Mouse (Mus musculus) liver, adult 2 months (tissue): ENCODE results near the gene Epb41l1. TPM values are rescaled to one million over a fixed set of nuclear protein-coding genes. Genes with fewer than 3 reads are reported as not detected.
A peak's percentile ranks its signal among the peaks of the same experiment; 100 is the strongest.

Experiments used
- DNase-seq: peaks from one replicate; pipeline ENCODE4 v3.0.0-alpha.2; 2011; ENCODE audit warnings: low read depth, low spot score; ENCODE audit errors: extremely low read depth
- H3K27ac ChIP-seq: fragments of 200-500 bp; replicated peaks from 2 replicates; pipeline ENCODE4 v1.5.1; 2012; ENCODE audit warnings: low read depth, mild to moderate bottlenecking, control low read depth, inconsistent platforms, low read length; ENCODE audit not compliant: insufficient read depth
- H3K27me3 ChIP-seq: fragments of 200-500 bp; 2 replicates; pipeline ENCODE4 v1.6.1; 2012; ENCODE audit warnings: mild to moderate bottlenecking, moderate library complexity, low read length, inconsistent platforms; ENCODE audit not compliant: control insufficient read depth, insufficient read depth
- H3K36me3 ChIP-seq: fragments of 200-500 bp; 2 replicates; pipeline ENCODE4 v1.6.1; 2012; ENCODE audit warnings: low read length, inconsistent platforms; ENCODE audit not compliant: control insufficient read depth, insufficient read depth
- H3K4me1 ChIP-seq: fragments of 200-500 bp; 2 replicates; pipeline ENCODE4 v1.6.1; 2011; ENCODE audit warnings: low read length; ENCODE audit not compliant: control insufficient read depth, insufficient read depth
- H3K4me3 ChIP-seq: fragments of 200-500 bp; 2 replicates; pipeline ENCODE4 v1.5.1; 2011; ENCODE audit warnings: low read depth, mild to moderate bottlenecking, control low read depth, low read length, moderate library complexity; ENCODE audit not compliant: insufficient read depth
- H3K79me2 ChIP-seq: fragments of 200-500 bp; 2 replicates; pipeline ENCODE4 v1.6.1; 2012; ENCODE audit warnings: inconsistent platforms, mild to moderate bottlenecking, low read length, moderate library complexity; ENCODE audit not compliant: control insufficient read depth, insufficient read depth
- H3K9ac ChIP-seq: fragments of 200-500 bp; 2 replicates; pipeline ENCODE4 v1.6.1; 2012; ENCODE audit warnings: low read depth, mild to moderate bottlenecking, control low read depth, inconsistent platforms, low read length
- CTCF ChIP-seq: fragments of 200-500 bp; IDR thresholded peaks from 2 replicates; pipeline ENCODE4 v1.5.1; 2011; ENCODE audit warnings: low read depth, low read length, control low read depth
- POLR2A ChIP-seq: fragments of 200-500 bp; IDR thresholded peaks from 2 replicates; pipeline ENCODE4 v1.6.1; 2011; ENCODE audit warnings: low read length, control low read depth; ENCODE audit not compliant: insufficient read depth; ENCODE audit errors: extremely low read depth
- WGBS: fragments of 180-500 bp; shearing (Covaris S2); methylation state at CpG from one replicate; pipeline ENCODE4 v1.1.7; 2018; 5-methylcytosine and 5-hydroxymethylcytosine counted together
- polyA plus RNA-seq: library from polyadenylated mRNA; depleted of rRNA; stranded (reverse); fragments of >200 nt; gene quantifications from 2 replicates; pipeline ENCODE4 v1.2.3, GENCODE M21; 2012
- total RNA-seq: library from RNA; depleted of rRNA; stranded (reverse); fragments of >200 nt; gene quantifications from 2 replicates; pipeline ENCODE4 v1.2.3, GENCODE M21; 2014

The Epb41l1 gene
- total and polyA plus RNA-seq, 2 experiments: 1.1 to 1.2 TPM

- Histone ChIP-seq H3K27me3 (no peaks in the 10 kb centered on the region), H3K79me2 (no peaks in the 10 kb centered on the region), H3K27ac (no peak overlapping the region), H3K4me3 (no peak overlapping the region), H3K4me1 (no peaks in the 10 kb centered on the region), H3K9ac (no peak overlapping the region), H3K36me3 (no peaks in the 10 kb centered on the region)
- 90% methylated on average over 9 of the region's 9 CpGs for whole genome bisulfite sequencing
- TF ChIP-seq CTCF (no peak), POLR2A (no peak)
- DNase-seq: no peak
These were observed 73.8 kb downstream of the Epb41l1 start for GRCm38 (mm10) chr2:156494465-156494864.

- H3K9ac ChIP-seq: no peak overlapping the region
- H3K27ac ChIP-seq: no peak overlapping the region
- no peaks in the 10 kb centered on the region for H3K36me3 ChIP-seq
- no peak overlapping the region for H3K4me3 ChIP-seq
- no peak for TF ChIP-seq CTCF
- H3K27me3 ChIP-seq: no peaks in the 10 kb centered on the region
- 95% methylated on average over 12 of the region's 12 CpGs for WGBS
- H3K4me1 ChIP-seq: no peaks in the 10 kb centered on the region
- no peaks in the 10 kb centered on the region for H3K79me2 ChIP-seq
- DNase-seq: no peak
These were observed 74.2 kb downstream of the Epb41l1 start for GRCm38 (mm10) chr2:156494875-156495274.

- H3K27me3 ChIP-seq: no peaks in the 10 kb centered on the region
- H3K27ac ChIP-seq: no peak overlapping the region
These were observed 76.3 kb downstream of the Epb41l1 start for GRCm38 (mm10) chr2:156496816-156497566.

GRCm38 (mm10) chr2:156497915-156498314, 77.2 kb downstream of the Epb41l1 start:
- Histone ChIP-seq H3K36me3 (no peaks in the 10 kb centered on the region), H3K4me3 (no peak overlapping the region), H3K27me3 (no peaks in the 10 kb centered on the region), H3K4me1 (no peaks in the 10 kb centered on the region), H3K27ac (no peak overlapping the region), H3K9ac (no peak overlapping the region), H3K79me2 (no peaks in the 10 kb centered on the region)
- TF ChIP-seq CTCF (peak; percentile 82), POLR2A (no peak)
- DNase-seq: peak; percentile 37
- 60% methylated on average over 5 of the region's 5 CpGs for WGBS

More at GRCm38 (mm10) chr2:156496816-156497566, 76.3 kb downstream of the Epb41l1 start:
- DNase-seq: no peak
- H3K4me3 ChIP-seq: no peak overlapping the region
- 86% methylated on average over 5 of the region's 5 CpGs for WGBS
- no peaks in the 10 kb centered on the region for H3K36me3 ChIP-seq
- no peak overlapping the region for H3K9ac ChIP-seq
- H3K79me2 ChIP-seq: no peaks in the 10 kb centered on the region
- H3K4me1 ChIP-seq: no peaks in the 10 kb centered on the region
- TF ChIP-seq CTCF: no peak
- TF ChIP-seq POLR2A: no peak

GRCm38 (mm10) chr2:156501025-156501424, 80.3 kb downstream of the Epb41l1 start:
- H3K27me3 ChIP-seq: no peaks in the 10 kb centered on the region
- no peaks in the 10 kb centered on the region for H3K36me3 ChIP-seq
- no peaks in the 10 kb centered on the region for H3K79me2 ChIP-seq
- TF ChIP-seq CTCF: no peak
- no peak for TF ChIP-seq POLR2A
- no peak overlapping the region for H3K27ac ChIP-seq
- no peak for DNase-seq
- no peaks in the 10 kb centered on the region for H3K4me1 ChIP-seq
- no peak overlapping the region for H3K9ac ChIP-seq
- no peak overlapping the region for H3K4me3 ChIP-seq
- 100% methylated on average over 1 of the region's 1 CpGs for WGBS

- no peak overlapping the region for H3K9ac ChIP-seq
- no peak overlapping the region for H3K27ac ChIP-seq
- no peaks in the 10 kb centered on the region for H3K79me2 ChIP-seq
- DNase-seq: peak; percentile 10
- TF ChIP-seq POLR2A (no peak), CTCF (no peak)
- WGBS: 83% methylated on average over 13 of the region's 13 CpGs
- no peaks in the 10 kb centered on the region for H3K4me1 ChIP-seq
- no peaks in the 10 kb centered on the region for H3K27me3 ChIP-seq
- no peak overlapping the region for H3K4me3 ChIP-seq
- H3K36me3 ChIP-seq: no peaks in the 10 kb centered on the region
These were observed 84.8 kb downstream of the Epb41l1 start for GRCm38 (mm10) chr2:156505533-156505932.
